In the genomic region with DNA sequence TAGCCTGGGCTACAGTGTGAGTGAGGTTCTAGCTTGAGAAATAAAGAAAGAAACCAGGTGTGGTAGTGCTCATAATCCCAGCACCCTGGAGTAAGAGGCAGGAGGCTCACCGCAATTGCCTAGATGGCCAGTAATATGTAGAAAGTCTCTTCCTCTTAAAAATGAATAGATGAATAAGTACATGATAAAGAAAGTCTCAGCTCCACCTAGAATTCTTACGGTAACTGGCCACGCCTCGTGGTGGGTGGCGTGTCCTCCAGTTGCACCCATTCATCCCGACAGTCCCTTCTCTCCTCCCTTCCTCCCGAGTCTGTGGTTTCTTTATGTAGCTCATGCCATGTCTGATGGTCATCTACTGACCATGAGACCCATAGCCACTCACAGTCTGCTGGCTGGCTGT, we compare ENCODE assay signal across 21 mouse cellular contexts.
DNase-seq lines count a peak whose midpoint lies in the region; TF ChIP-seq lines count a peak whose summit lies in the region.
"Had no signal": no experiment of that assay in that cellular context is flagged by ENCODE, and none has a peak within 500 bp of the region (broad histone marks: within the 10 kb centered on the region; RNA-seq: fewer than 3 reads in every experiment).

No protein-coding gene starts in this region.

- no peak for TF ChIP-seq POLR2A in ES-Bruce4 (IDR thresholded peaks at IDR 0.05; ENCODE audit: insufficient read depth, low read length)

- H3K9ac ChIP-seq in ES-Bruce4 (ENCODE audit: low read depth, poor library complexity, severe bottlenecking), result no peak overlapping the region
- H3K9ac ChIP-seq: embryonic facial prominence, embryonic 13.5 days; embryonic facial prominence, embryonic 15.5 days; forebrain, embryonic 12.5 days; forebrain, embryonic 15.5 days; forebrain, postnatal 0 days had no signal

- H3K9me3 ChIP-seq in ES-Bruce4 (replicated peaks; ENCODE audit: control insufficient read depth, insufficient read depth, low read length, poor library complexity, severe bottlenecking), result no peaks in the 10 kb centered on the region
- H3K9me3 ChIP-seq: embryonic facial prominence, embryonic 13.5 days; embryonic facial prominence, embryonic 15.5 days; forebrain, embryonic 10.5 days; forebrain, embryonic 12.5 days; forebrain, embryonic 15.5 days; G1E had no signal

- peaks cover 6% of the 10 kb centered on the region for H3K4me1 ChIP-seq in ES-Bruce4 (ENCODE audit: control insufficient read depth, insufficient read depth, low read length)
- H3K4me1 ChIP-seq: forebrain, embryonic 15.5 days had no signal

- H3K27ac ChIP-seq in ES-Bruce4 (ENCODE audit: insufficient read depth, low read length), result peak overlapping the region; percentile 6; the same call in 1 of the 2 replicates
- H3K27ac ChIP-seq: embryonic facial prominence, embryonic 13.5 days; embryonic facial prominence, embryonic 15.5 days; forebrain, embryonic 10.5 days; forebrain, embryonic 12.5 days; forebrain, embryonic 15.5 days had no signal

- TF ChIP-seq EP300 in ES-Bruce4 (IDR thresholded peaks at IDR 0.05; ENCODE audit: insufficient read depth, low read depth, low read length), result peak; percentile 55; the same call in 1 of the 2 replicates

- no peaks in the 10 kb centered on the region for H3K27me3 ChIP-seq in ES-Bruce4 (ENCODE audit: control insufficient read depth, insufficient read depth, low read length, poor library complexity, severe bottlenecking)
- H3K27me3 ChIP-seq: Patski had no signal

- peak; percentile 82 for DNase-seq in R1 (ENCODE audit: low read depth, low spot score)
- no peak for DNase-seq in kidney, adult 9 months
- DNase-seq in adipocyte (ENCODE audit: low spot score), result no peak
- no peak for DNase-seq in frontal cortex, postnatal 36 days (ENCODE audit: low spot score in 2 of 2)
- DNase-seq: cerebellum, adult 11 months; cerebellum, adult 18-20 months; cerebellum, adult 8-10 months; cerebellum, adult 9-11 months; cerebellum, postnatal 14 days; cerebellum, postnatal 36 days; embryo, embryonic 11 days; forebrain, postnatal 0 days had no signal

- H3K4me3 ChIP-seq in ES-Bruce4 (ENCODE audit: low read depth, low read length), result no peak overlapping the region
- H3K4me3 ChIP-seq: embryonic facial prominence, embryonic 13.5 days; embryonic facial prominence, embryonic 15.5 days; erythroblast, embryonic 14.5 days; forebrain, embryonic 10.5 days; forebrain, embryonic 12.5 days; forebrain, embryonic 15.5 days had no signal

- no peaks in the 10 kb centered on the region for H3K36me3 ChIP-seq in ES-Bruce4 (ENCODE audit: control insufficient read depth, insufficient read depth, low read length, poor library complexity, severe bottlenecking)
- H3K36me3 ChIP-seq: embryonic facial prominence, embryonic 13.5 days; embryonic facial prominence, embryonic 15.5 days; forebrain, embryonic 10.5 days; forebrain, embryonic 12.5 days; G1E had no signal

- TF ChIP-seq CTCF in ES-Bruce4 (IDR thresholded peaks at IDR 0.05; ENCODE audit: low read depth, low read length), result no peak
